Mouse (Mus musculus): ENCODE data around the gene Cd101. TPM values are rescaled to one million over a fixed set of nuclear protein-coding genes. Genes with fewer than 3 reads are reported as not detected.
A peak's percentile ranks its signal among the peaks of the same experiment; 100 is the strongest.

Gene Cd101
- polyA plus RNA-seq, 1 experiment from 2014 or later = 0.05 TPM

- Histone ChIP-seq H3K27ac (replicated peaks; ENCODE audit: low read depth, low read length) (no peak overlapping the region), H3K9ac (ENCODE audit: low read length) (no peak overlapping the region), H3K27me3 (ENCODE audit: control insufficient read depth, insufficient read depth, low read length) (no peaks in the 10 kb centered on the region), H3K4me2 (ENCODE audit: low read depth, severe bottlenecking) (no peak overlapping the region), H3K36me3 (ENCODE audit: control insufficient read depth, insufficient read depth, low read length) (no peaks in the 10 kb centered on the region), H3K4me1 (ENCODE audit: control insufficient read depth, insufficient read depth, low read length) (no peaks in the 10 kb centered on the region), H3K4me3 (ENCODE audit: low read depth, low read length) (no peak overlapping the region), H3K9me3 (ENCODE audit: control insufficient read depth, low read length) (no peaks in the 10 kb centered on the region)
- WGBS = 85% methylated on average over 7 of the region's 7 CpGs
- DNase-seq (ENCODE audit: low spot score) (no peak), ATAC-seq (ENCODE audit: insufficient number of reproducible peaks, low FRiP score, low TSS enrichment, low read depth) (no peak)
Observed at GRCm38 (mm10) chr3:100993158-100993557, 36.2 kb downstream of the Cd101 start.

GRCm38 (mm10) chr3:100990231-100990630, 39.1 kb downstream of the Cd101 start:
- DNase-seq (ENCODE audit: low spot score) (no peak), ATAC-seq (ENCODE audit: insufficient number of reproducible peaks, low FRiP score, low TSS enrichment, low read depth) (no peak)
- Histone ChIP-seq H3K36me3 (ENCODE audit: control insufficient read depth, insufficient read depth, low read length) (no peaks in the 10 kb centered on the region), H3K27ac (replicated peaks; ENCODE audit: low read depth, low read length) (no peak overlapping the region), H3K4me2 (ENCODE audit: low read depth, severe bottlenecking) (no peak overlapping the region), H3K4me3 (ENCODE audit: low read depth, low read length) (no peak overlapping the region), H3K4me1 (ENCODE audit: control insufficient read depth, insufficient read depth, low read length) (no peaks in the 10 kb centered on the region), H3K27me3 (ENCODE audit: control insufficient read depth, insufficient read depth, low read length) (no peaks in the 10 kb centered on the region), H3K9me3 (ENCODE audit: control insufficient read depth, low read length) (no peaks in the 10 kb centered on the region), H3K9ac (ENCODE audit: low read length) (no peak overlapping the region)
- 78% methylated on average over 1 of the region's 1 CpGs for WGBS

- Histone ChIP-seq H3K4me2 (ENCODE audit: low read depth, severe bottlenecking) (no peak overlapping the region), H3K9me3 (ENCODE audit: control insufficient read depth, low read length) (no peaks in the 10 kb centered on the region), H3K4me1 (ENCODE audit: control insufficient read depth, insufficient read depth, low read length) (no peaks in the 10 kb centered on the region), H3K36me3 (ENCODE audit: control insufficient read depth, insufficient read depth, low read length) (no peaks in the 10 kb centered on the region), H3K4me3 (ENCODE audit: low read depth, low read length) (no peak overlapping the region), H3K27ac (replicated peaks; ENCODE audit: low read depth, low read length) (no peak overlapping the region), H3K9ac (ENCODE audit: low read length) (no peak overlapping the region), H3K27me3 (ENCODE audit: control insufficient read depth, insufficient read depth, low read length) (no peaks in the 10 kb centered on the region)
- 57% methylated on average over 12 of the region's 12 CpGs for WGBS
- ATAC-seq (ENCODE audit: insufficient number of reproducible peaks, low FRiP score, low TSS enrichment, low read depth) = no peak
- no peak for DNase-seq (ENCODE audit: low spot score)
Observed at GRCm38 (mm10) chr3:100989417-100989816, 39.9 kb downstream of the Cd101 start.

GRCm38 (mm10) chr3:100979290-100979689, 50.1 kb downstream of the Cd101 start:
- H3K27me3 ChIP-seq (ENCODE audit: control insufficient read depth, insufficient read depth, low read length) = no peaks in the 10 kb centered on the region
- no peak overlapping the region for H3K27ac ChIP-seq (replicated peaks; ENCODE audit: low read depth, low read length)
- WGBS = 71% methylated on average over 8 of the region's 8 CpGs
- no peak overlapping the region for H3K4me2 ChIP-seq (ENCODE audit: low read depth, severe bottlenecking)
- ATAC-seq (ENCODE audit: insufficient number of reproducible peaks, low FRiP score, low TSS enrichment, low read depth) (no peak), DNase-seq (ENCODE audit: low spot score) (no peak)
- no peak overlapping the region for H3K9ac ChIP-seq (ENCODE audit: low read length)
- no peaks in the 10 kb centered on the region for H3K9me3 ChIP-seq (ENCODE audit: control insufficient read depth, low read length)
- H3K4me3 ChIP-seq (ENCODE audit: low read depth, low read length) = no peak overlapping the region
- H3K4me1 ChIP-seq (ENCODE audit: control insufficient read depth, insufficient read depth, low read length) = no peaks in the 10 kb centered on the region
- H3K36me3 ChIP-seq (ENCODE audit: control insufficient read depth, insufficient read depth, low read length) = no peaks in the 10 kb centered on the region

GRCm38 (mm10) chr3:100973906-100974305, 55.5 kb downstream of the Cd101 start:
- Histone ChIP-seq H3K9me3 (ENCODE audit: control insufficient read depth, low read length) (no peaks in the 10 kb centered on the region), H3K27ac (replicated peaks; ENCODE audit: low read depth, low read length) (no peak overlapping the region), H3K4me1 (ENCODE audit: control insufficient read depth, insufficient read depth, low read length) (peaks cover 4% of the 10 kb centered on the region; the same call in 1 of the 2 replicates), H3K4me3 (ENCODE audit: low read depth, low read length) (no peak overlapping the region), H3K36me3 (ENCODE audit: control insufficient read depth, insufficient read depth, low read length) (no peaks in the 10 kb centered on the region), H3K9ac (ENCODE audit: low read length) (no peak overlapping the region), H3K27me3 (ENCODE audit: control insufficient read depth, insufficient read depth, low read length) (no peaks in the 10 kb centered on the region), H3K4me2 (ENCODE audit: low read depth, severe bottlenecking) (no peak overlapping the region)
- ATAC-seq (ENCODE audit: insufficient number of reproducible peaks, low FRiP score, low TSS enrichment, low read depth) (no peak), DNase-seq (ENCODE audit: low spot score) (no peak)
- 4% methylated on average over 1 of the region's 1 CpGs for WGBS

- Histone ChIP-seq H3K4me3 (ENCODE audit: low read depth, low read length) (peak within 1 kb of the TSS; percentile 72), H3K36me3 (ENCODE audit: control insufficient read depth, insufficient read depth, low read length) (no peaks in the 10 kb centered on the region; the same call in 1 of the 2 replicates), H3K27ac (replicated peaks; ENCODE audit: low read depth, low read length) (peak within 1 kb of the TSS; percentile 58; the same call in 1 of the 2 replicates), H3K9ac (ENCODE audit: low read length) (peak within 1 kb of the TSS; percentile 76), H3K9me3 (ENCODE audit: control insufficient read depth, low read length) (no peaks in the 10 kb centered on the region), H3K4me1 (ENCODE audit: control insufficient read depth, insufficient read depth, low read length) (peaks cover 7% of the 10 kb centered on the region; the same call in 1 of the 2 replicates), H3K27me3 (ENCODE audit: control insufficient read depth, insufficient read depth, low read length) (no peaks in the 10 kb centered on the region), H3K4me2 (ENCODE audit: low read depth, severe bottlenecking) (peak within 1 kb of the TSS; percentile 78)
- peak; percentile 98 for ATAC-seq (ENCODE audit: insufficient number of reproducible peaks, low FRiP score, low TSS enrichment, low read depth)
- DNase-seq (ENCODE audit: low spot score) = peak; percentile 96
- WGBS = under 1% methylated on average over 40 of the region's 40 CpGs
Observed at GRCm38 (mm10) chr3:100969176-100969917, 60.0 kb downstream of the Cd101 start, which contains the start of gene Ttf2. Ttf2 (minus strand) TSS chr3:100969663.

GRCm38 (mm10) chr3:100963849-100964542, 65.4 kb downstream of the Cd101 start:
- ATAC-seq (ENCODE audit: insufficient number of reproducible peaks, low FRiP score, low TSS enrichment, low read depth) (no peak), DNase-seq (ENCODE audit: low spot score) (peak; percentile 69)
- Histone ChIP-seq H3K9me3 (ENCODE audit: control insufficient read depth, low read length) (no peaks in the 10 kb centered on the region), H3K27ac (replicated peaks; ENCODE audit: low read depth, low read length) (no peak overlapping the region), H3K9ac (ENCODE audit: low read length) (no peak overlapping the region), H3K27me3 (ENCODE audit: control insufficient read depth, insufficient read depth, low read length) (no peaks in the 10 kb centered on the region), H3K36me3 (ENCODE audit: control insufficient read depth, insufficient read depth, low read length) (peaks cover 4% of the 10 kb centered on the region; the same call in 1 of the 2 replicates), H3K4me3 (ENCODE audit: low read depth, low read length) (no peak overlapping the region), H3K4me2 (ENCODE audit: low read depth, severe bottlenecking) (no peak overlapping the region), H3K4me1 (ENCODE audit: control insufficient read depth, insufficient read depth, low read length) (peaks cover 3% of the 10 kb centered on the region; the same call in 1 of the 2 replicates)
- 84% methylated on average over 14 of the region's 14 CpGs for WGBS

- Histone ChIP-seq H3K27me3 (ENCODE audit: control insufficient read depth, insufficient read depth, low read length) (no peaks in the 10 kb centered on the region), H3K9me3 (ENCODE audit: control insufficient read depth, low read length) (no peaks in the 10 kb centered on the region), H3K4me1 (ENCODE audit: control insufficient read depth, insufficient read depth, low read length) (no peaks in the 10 kb centered on the region), H3K4me3 (ENCODE audit: low read depth, low read length) (no peak overlapping the region), H3K36me3 (ENCODE audit: control insufficient read depth, insufficient read depth, low read length) (peaks cover 4% of the 10 kb centered on the region; the same call in 1 of the 2 replicates), H3K4me2 (ENCODE audit: low read depth, severe bottlenecking) (no peak overlapping the region), H3K9ac (ENCODE audit: low read length) (no peak overlapping the region), H3K27ac (replicated peaks; ENCODE audit: low read depth, low read length) (no peak overlapping the region)
- WGBS = 96% methylated on average over 7 of the region's 7 CpGs
- no peak for DNase-seq (ENCODE audit: low spot score)
- no peak for ATAC-seq (ENCODE audit: insufficient number of reproducible peaks, low FRiP score, low TSS enrichment, low read depth)
Observed at GRCm38 (mm10) chr3:100961501-100961900, 67.9 kb downstream of the Cd101 start.

Measured in limb, embryonic 11.5 days (tissue).